Mouse (Mus musculus) stomach, embryonic 14.5 days (tissue): Measurements from ENCODE around the gene Gm3115. TPM values are rescaled to one million over a fixed set of nuclear protein-coding genes. Genes with fewer than 3 reads are reported as not detected.
"Not testable (repeated sequence)": the region's sequence is repeated elsewhere in the genome, so short reads cannot be mapped to it uniquely, and the experiment has no call there.

Source experiments
- ATAC-seq: fragments of 200-750 bp; cut with Nextera tagmentation; 2 replicates; pipeline ENCODE4 v1.8.0; 2017; ENCODE audit warnings: low read depth, moderate TSS enrichment; ENCODE audit not compliant: insufficient number of reproducible peaks, insufficient read depth, low FRiP score
- H3K27ac ChIP-seq: fragments of 300-500 bp; sonication (generic); 2 replicates; pipeline ENCODE4 v1.5.1; 2014; ENCODE audit warnings: mild to moderate bottlenecking, low read length, moderate library complexity, mixed read lengths
- H3K27me3 ChIP-seq: fragments of 300-500 bp; sonication (generic); 2 replicates; pipeline ENCODE4 v1.6.1; 2014; ENCODE audit warnings: low read length, control low read depth, mixed read lengths; ENCODE audit not compliant: control insufficient read depth, insufficient read depth
- H3K36me3 ChIP-seq: fragments of 300-500 bp; sonication (generic); 2 replicates; pipeline ENCODE4 v1.6.1; 2014; ENCODE audit warnings: mild to moderate bottlenecking, control low read depth, low read length, moderate library complexity, mixed read lengths; ENCODE audit not compliant: control insufficient read depth, insufficient read depth
- H3K4me1 ChIP-seq: fragments of 300-500 bp; sonication (generic); 2 replicates; pipeline ENCODE4 v1.6.1; 2014; ENCODE audit warnings: low read length, control low read depth, mixed read lengths; ENCODE audit not compliant: control insufficient read depth, insufficient read depth
- H3K4me2 ChIP-seq: fragments of 300-500 bp; sonication (generic); replicated peaks from 2 replicates; pipeline ENCODE4 v1.6.1; 2014; ENCODE audit warnings: low read depth, low read length, control low read depth
- H3K4me3 ChIP-seq: fragments of 300-500 bp; sonication (generic); 2 replicates; pipeline ENCODE4 v1.5.1; 2014; ENCODE audit warnings: low read depth, low read length, control low read depth
- H3K9ac ChIP-seq: fragments of 300-500 bp; sonication (generic); replicated peaks from 2 replicates; pipeline ENCODE4 v1.6.1; 2014; ENCODE audit warnings: low read depth, mild to moderate bottlenecking, control low read depth, low read length, moderate library complexity, mixed read lengths
- H3K9me3 ChIP-seq: fragments of 300-500 bp; sonication (generic); 2 replicates; pipeline ENCODE4 v1.6.1; 2016; ENCODE audit warnings: low read depth, low read length, control low read depth; ENCODE audit not compliant: control insufficient read depth
- WGBS: fragments of 180-500 bp; shearing (Covaris S2); extraction: QIAGEN DNeasy Blood & Tissue Kit; methylation state at CpG from one replicate; pipeline ENCODE4 v1.1.7; 2014; 5-methylcytosine and 5-hydroxymethylcytosine counted together
- polyA plus RNA-seq: library from polyadenylated mRNA; unstranded; fragments of >200 nt; fragmentation: Nextera tagmentation; extraction: Ambion mirVana; gene quantifications from 2 replicates; pipeline ENCODE4 v1.2.1, GENCODE M21; 2014

Gm3115 gene
- polyA plus RNA-seq = not detected in 2 replicates

- H3K36me3 ChIP-seq, ATAC-seq, H3K27ac ChIP-seq: not testable (repeated sequence)
Measured at GRCm38 (mm10) chr14:4083820-4084219, at the start of gene Gm3115. Gene Gm3115 (plus strand): TSS chr14:4084120.

GRCm38 (mm10) chr14:4110426-4110825 lies 26.5 kb downstream of the Gm3115 start, which contains the start of gene Gm8108:
Gene Gm8108 (plus strand): TSS chr14:4110526.
- H3K9me3 ChIP-seq, ATAC-seq, H3K27ac ChIP-seq, H3K27me3 ChIP-seq, H3K9ac ChIP-seq, H3K36me3 ChIP-seq, H3K4me1 ChIP-seq: not testable (repeated sequence)
- peak within 1 kb of the TSS; percentile 26 for H3K4me3 ChIP-seq
- 4% methylated on average over 30 of the region's 37 CpGs for whole genome bisulfite sequencing
- H3K4me2 ChIP-seq = peak within 1 kb of the TSS; percentile 43

More at GRCm38 (mm10) chr14:4083820-4084219, at the start of gene Gm3115:
- not testable (repeated sequence) for H3K27me3 ChIP-seq, H3K4me3 ChIP-seq, H3K4me1 ChIP-seq, H3K4me2 ChIP-seq, H3K9ac ChIP-seq, H3K9me3 ChIP-seq
- WGBS = 55% methylated on average over 3 of the region's 3 CpGs

- 98% methylated on average over 4 of the region's 4 CpGs for WGBS
- not testable (repeated sequence) for ATAC-seq, H3K4me3 ChIP-seq
Measured at GRCm38 (mm10) chr14:4141646-4142045, 57.7 kb downstream of the Gm3115 start.

More at GRCm38 (mm10) chr14:4141646-4142045, 57.7 kb downstream of the Gm3115 start:
- not testable (repeated sequence) for H3K4me1 ChIP-seq, H3K4me2 ChIP-seq, H3K9me3 ChIP-seq, H3K9ac ChIP-seq, H3K27me3 ChIP-seq, H3K36me3 ChIP-seq, H3K27ac ChIP-seq

Other genes starting within 250 kb of the Gm3115 start
- gene Gm3033, start 237.9 kb upstream of the Gm3115 start, polyA plus RNA-seq = not detected in 2 replicates
- gene Gm2916, start 199.9 kb upstream of the Gm3115 start, polyA plus RNA-seq = 0.23 TPM in 1 of 2 replicates, not detected in the other
- gene Gm3029, start 152.4 kb upstream of the Gm3115 start, polyA plus RNA-seq = not detected in 2 replicates
- gene Gm3095, start 120.6 kb upstream of the Gm3115 start, polyA plus RNA-seq = not detected in 2 replicates
- gene Gm3099, start 85.7 kb upstream of the Gm3115 start, polyA plus RNA-seq = not detected in 2 replicates
- 0.48 TPM in 2 replicates for gene Gm5796, start 60.2 kb upstream of the Gm3115 start, polyA plus RNA-seq
- gene Gm8108, start 26.4 kb downstream of the Gm3115 start, polyA plus RNA-seq = 0.45 and 1.4 TPM in 2 replicates
- gene Gm3127, start 80.9 kb downstream of the Gm3115 start, polyA plus RNA-seq = not detected in 2 replicates
- 0.21 and 0.35 TPM in 2 replicates for gene Gm2974, start 98.5 kb downstream of the Gm3115 start, polyA plus RNA-seq
- not detected in 2 replicates for gene Gm3138, start 165.5 kb downstream of the Gm3115 start, polyA plus RNA-seq
- not detected in 2 replicates for gene Gm3149, start 233.2 kb downstream of the Gm3115 start, polyA plus RNA-seq